Mouse (Mus musculus) granulocyte monocyte progenitor cell, adult 5-6 weeks (primary cell): ENCODE data around the gene Mrpl20. TPM values are rescaled to one million over a fixed set of nuclear protein-coding genes. Genes with fewer than 3 reads are reported as not detected.

Experiments used
- ATAC-seq: replicated peaks from 2 replicates; pipeline ENCODE4 v1.8.0; 2016; ENCODE audit warnings: mild to moderate bottlenecking, moderate TSS enrichment, inconsistent platforms; ENCODE audit not compliant: poor library complexity, severe bottlenecking
- total RNA-seq, 2 experiments: library from RNA; stranded (forward) in 1 of 2; stranded (reverse) in 1 of 2; fragments of 200-712, 200-1000 nt in 1 of 2; fragments of >200 nt in 1 of 2; fragmentation: Nextera tagmentation in 1 of 2; gene quantifications; 2 replicates each; pipeline ENCODE4 v1.2.3; 2014 to 2017

Mrpl20 gene
- total RNA-seq, 2 experiments from 2014 or later: 91.1 to 191 TPM

- no peak for ATAC-seq
Measured at GRCm38 (mm10) chr4:155849391-155849790, 46.7 kb downstream of the Mrpl20 start.

- ATAC-seq: no peak
Measured at GRCm38 (mm10) chr4:155849792-155850451, 47.2 kb downstream of the Mrpl20 start.

GRCm38 (mm10) chr4:155851368-155851767 is 48.7 kb downstream of the Mrpl20 start:
- ATAC-seq: no peak

- no peak for ATAC-seq
Measured at GRCm38 (mm10) chr4:155851951-155852411, 49.3 kb downstream of the Mrpl20 start.

- ATAC-seq: no peak
Measured at GRCm38 (mm10) chr4:155853421-155853820, 50.7 kb downstream of the Mrpl20 start.

GRCm38 (mm10) chr4:155854991-155855390 is 52.3 kb downstream of the Mrpl20 start:
- no peak for ATAC-seq

- 0 out of 2 replicates have a peak, but pooled peaks have one; percentile 17 for ATAC-seq
Measured at GRCm38 (mm10) chr4:155856071-155856470, 53.4 kb downstream of the Mrpl20 start.

GRCm38 (mm10) chr4:155856881-155857280 is 54.2 kb downstream of the Mrpl20 start:
- ATAC-seq: no peak

GRCm38 (mm10) chr4:155859318-155859717 is 56.6 kb downstream of the Mrpl20 start:
- peak; percentile 78 for ATAC-seq

Other genes starting within 250 kb of the Mrpl20 start
- 70.8 and 90.6 TPM in 2 replicates for gene Nadk, start 240.5 kb upstream of the Mrpl20 start, total RNA-seq (2014; fragmentation: Nextera tagmentation)
- gene Nadk, start 240.5 kb upstream of the Mrpl20 start, total RNA-seq (2017): 74.1 and 76.1 TPM in 2 replicates
- 10.4 and 16.8 TPM in 2 replicates for gene Slc35e2, start 201.5 kb upstream of the Mrpl20 start, total RNA-seq (2014; fragmentation: Nextera tagmentation)
- gene Slc35e2, start 201.5 kb upstream of the Mrpl20 start, total RNA-seq (2017): 6.9 and 10.3 TPM in 2 replicates
- gene Cdk11b, start 178.0 kb upstream of the Mrpl20 start, total RNA-seq (2014; fragmentation: Nextera tagmentation): 53.9 and 57.8 TPM in 2 replicates
- 42.1 and 44.8 TPM in 2 replicates for gene Cdk11b, start 178.0 kb upstream of the Mrpl20 start, total RNA-seq (2017)
- gene Gm10563, start 157.5 kb upstream of the Mrpl20 start, total RNA-seq (2014; fragmentation: Nextera tagmentation): not detected in 2 replicates
- gene Gm10563, start 157.5 kb upstream of the Mrpl20 start, total RNA-seq (2017): not detected in 2 replicates
- gene Mmp23, start 149.5 kb upstream of the Mrpl20 start, total RNA-seq (2014; fragmentation: Nextera tagmentation): not detected in 2 replicates
- not detected in 2 replicates for gene Mmp23, start 149.5 kb upstream of the Mrpl20 start, total RNA-seq (2017)
- 2.9 and 18.0 TPM in 2 replicates for gene Mib2, start 133.7 kb upstream of the Mrpl20 start, total RNA-seq (2014; fragmentation: Nextera tagmentation)
- gene Mib2, start 133.7 kb upstream of the Mrpl20 start, total RNA-seq (2017): 15.6 and 17.7 TPM in 2 replicates
- 2.8 and 7.6 TPM in 2 replicates for gene Fndc10, start 108.5 kb upstream of the Mrpl20 start, total RNA-seq (2014; fragmentation: Nextera tagmentation)
- 0.88 and 2.1 TPM in 2 replicates for gene Fndc10, start 108.5 kb upstream of the Mrpl20 start, total RNA-seq (2017)
- gene Ssu72, start 98.1 kb upstream of the Mrpl20 start, total RNA-seq (2014; fragmentation: Nextera tagmentation): 58.5 and 75.8 TPM in 2 replicates
- 80.5 and 99.6 TPM in 2 replicates for gene Ssu72, start 98.1 kb upstream of the Mrpl20 start, total RNA-seq (2017)
- 0.32 and 0.95 TPM in 2 replicates for gene Tmem240, start 68.1 kb upstream of the Mrpl20 start, total RNA-seq (2014; fragmentation: Nextera tagmentation)
- 0.31 TPM in 1 of 2 replicates, not detected in the other for gene Tmem240, start 68.1 kb upstream of the Mrpl20 start, total RNA-seq (2017)
- 66.8 and 134 TPM in 2 replicates for gene Atad3a, start 41.8 kb upstream of the Mrpl20 start, total RNA-seq (2014; fragmentation: Nextera tagmentation)
- gene Atad3a, start 41.8 kb upstream of the Mrpl20 start, total RNA-seq (2017): 95.3 and 118 TPM in 2 replicates
- not detected in 2 replicates for gene Vwa1, start 28.2 kb upstream of the Mrpl20 start, total RNA-seq (2014; fragmentation: Nextera tagmentation)
- 0.26 and 0.36 TPM in 2 replicates for gene Vwa1, start 28.2 kb upstream of the Mrpl20 start, total RNA-seq (2017)
- not detected in 2 replicates for gene Tmem88b, start 17.0 kb upstream of the Mrpl20 start, total RNA-seq (2014; fragmentation: Nextera tagmentation)
- gene Tmem88b, start 17.0 kb upstream of the Mrpl20 start, total RNA-seq (2017): not detected in 2 replicates
- not detected in 2 replicates for gene Ankrd65, start 12.4 kb upstream of the Mrpl20 start, total RNA-seq (2014; fragmentation: Nextera tagmentation)
- gene Ankrd65, start 12.4 kb upstream of the Mrpl20 start, total RNA-seq (2017): not detected in 2 replicates
- 94.6 and 104 TPM in 2 replicates for gene Ccnl2, start 9.6 kb downstream of the Mrpl20 start, total RNA-seq (2014; fragmentation: Nextera tagmentation)
- 75.5 and 84.0 TPM in 2 replicates for gene Ccnl2, start 9.6 kb downstream of the Mrpl20 start, total RNA-seq (2017)
- 130 and 149 TPM in 2 replicates for gene Aurkaip1, start 28.4 kb downstream of the Mrpl20 start, total RNA-seq (2014; fragmentation: Nextera tagmentation)
- gene Aurkaip1, start 28.4 kb downstream of the Mrpl20 start, total RNA-seq (2017): 101 and 159 TPM in 2 replicates
- 0.39 TPM in 1 of 2 replicates, not detected in the other for gene Mxra8, start 36.8 kb downstream of the Mrpl20 start, total RNA-seq (2014; fragmentation: Nextera tagmentation)
- not detected in 2 replicates for gene Mxra8, start 36.8 kb downstream of the Mrpl20 start, total RNA-seq (2017)
- gene Dvl1, start 44.5 kb downstream of the Mrpl20 start, total RNA-seq (2014; fragmentation: Nextera tagmentation): 10.1 and 20.3 TPM in 2 replicates
- gene Dvl1, start 44.5 kb downstream of the Mrpl20 start, total RNA-seq (2017): 12.4 and 21.6 TPM in 2 replicates
- gene Tas1r3, start 60.5 kb downstream of the Mrpl20 start, total RNA-seq (2014; fragmentation: Nextera tagmentation): 1.5 TPM in 1 of 2 replicates, not detected in the other
- 0.30 and 0.93 TPM in 2 replicates for gene Tas1r3, start 60.5 kb downstream of the Mrpl20 start, total RNA-seq (2017)
- gene Cptp, start 66.6 kb downstream of the Mrpl20 start, total RNA-seq (2014; fragmentation: Nextera tagmentation): 9.4 and 16.7 TPM in 2 replicates
- gene Cptp, start 66.6 kb downstream of the Mrpl20 start, total RNA-seq (2017): 7.0 and 7.8 TPM in 2 replicates
- gene Ints11, start 66.7 kb downstream of the Mrpl20 start, total RNA-seq (2014; fragmentation: Nextera tagmentation): 49.0 and 64.7 TPM in 2 replicates
- gene Ints11, start 66.7 kb downstream of the Mrpl20 start, total RNA-seq (2017): 34.7 and 37.9 TPM in 2 replicates
- 21.2 and 29.3 TPM in 2 replicates for gene Pusl1, start 88.9 kb downstream of the Mrpl20 start, total RNA-seq (2014; fragmentation: Nextera tagmentation)
- 41.8 and 48.6 TPM in 2 replicates for gene Pusl1, start 88.9 kb downstream of the Mrpl20 start, total RNA-seq (2017)
- gene Acap3, start 88.9 kb downstream of the Mrpl20 start, total RNA-seq (2014; fragmentation: Nextera tagmentation): 10.7 and 23.1 TPM in 2 replicates
- gene Acap3, start 88.9 kb downstream of the Mrpl20 start, total RNA-seq (2017): 6.0 and 6.1 TPM in 2 replicates
- gene Ube2j2, start 141.0 kb downstream of the Mrpl20 start, total RNA-seq (2014; fragmentation: Nextera tagmentation): 68.8 and 78.6 TPM in 2 replicates
- 81.6 and 84.8 TPM in 2 replicates for gene Ube2j2, start 141.0 kb downstream of the Mrpl20 start, total RNA-seq (2017)
- gene C1qtnf12, start 159.4 kb downstream of the Mrpl20 start, total RNA-seq (2014; fragmentation: Nextera tagmentation): 15.4 and 32.2 TPM in 2 replicates
- 10.6 and 11.0 TPM in 2 replicates for gene C1qtnf12, start 159.4 kb downstream of the Mrpl20 start, total RNA-seq (2017)
- gene B3galt6, start 189.8 kb downstream of the Mrpl20 start, total RNA-seq (2014; fragmentation: Nextera tagmentation): 6.4 and 6.6 TPM in 2 replicates
- 10.3 and 10.7 TPM in 2 replicates for gene B3galt6, start 189.8 kb downstream of the Mrpl20 start, total RNA-seq (2017)
- gene Sdf4, start 190.0 kb downstream of the Mrpl20 start, total RNA-seq (2014; fragmentation: Nextera tagmentation): 62.0 and 73.4 TPM in 2 replicates
- gene Sdf4, start 190.0 kb downstream of the Mrpl20 start, total RNA-seq (2017): 174 and 182 TPM in 2 replicates
- gene Tnfrsf4, start 211.0 kb downstream of the Mrpl20 start, total RNA-seq (2014; fragmentation: Nextera tagmentation): 2.2 TPM in 1 of 2 replicates, not detected in the other
- gene Tnfrsf4, start 211.0 kb downstream of the Mrpl20 start, total RNA-seq (2017): 1.1 TPM in 1 of 2 replicates, not detected in the other
- gene Tnfrsf18, start 223.3 kb downstream of the Mrpl20 start, total RNA-seq (2014; fragmentation: Nextera tagmentation): 0.99 and 4.6 TPM in 2 replicates
- gene Tnfrsf18, start 223.3 kb downstream of the Mrpl20 start, total RNA-seq (2017): 1.9 and 4.6 TPM in 2 replicates